Mouse (Mus musculus) brain, embryonic 14.5 days (tissue): ENCODE data around the gene Krtap9-3.

Experiments
- CTCF ChIP-seq: fragments of 200-500 bp; IDR thresholded peaks from 2 replicates; pipeline ENCODE4 v1.5.1; 2012; ENCODE audit warnings: inconsistent platforms, mild to moderate bottlenecking, moderate library complexity, borderline replicate concordance; ENCODE audit not compliant: insufficient read depth, insufficient read length; ENCODE audit errors: extremely low read depth
- POLR2A ChIP-seq: fragments of 200-500 bp; IDR thresholded peaks from 2 replicates; pipeline ENCODE4 v1.6.1; 2012; ENCODE audit warnings: mild to moderate bottlenecking, inconsistent platforms, borderline replicate concordance; ENCODE audit not compliant: poor library complexity, insufficient read depth, insufficient read length, severe bottlenecking; ENCODE audit errors: extremely low read depth

- TF ChIP-seq CTCF (peak; percentile 92), POLR2A (no peak)
Measured at GRCm38 (mm10) chr11:99574106-99574505, 23.8 kb downstream of the Krtap9-3 start.
